Mouse (Mus musculus) T-helper 17 cell (primary cell): ENCODE measurements at regions not wholly inside any gene's neighbourhood (a gene's known extent, or its start where the extent isn't known, plus 50 kb on each side); places are given as distances from the start of the nearest gene placed in this dataset.

Source experiments
- in situ Hi-C, 2 experiments: fragments of 300-600 bp; cut with MboI, MseI; formaldehyde crosslinking; loops; 1 replicate in 1 of 2; 2 replicates in 1 of 2; pipeline ENCODE4 v1.15.1; 2025; ENCODE audit warnings: high pct_unique_total_duplicates in 2 of 2

GRCm38 (mm10) chr19:59646231-59646630 lies 188.1 kb downstream of the Emx2 start:
- in situ Hi-C loops, result no loop called here

- in situ Hi-C loops, result no loop called here
Observed at GRCm38 (mm10) chr19:59646656-59647055, 188.5 kb downstream of the Emx2 start.

GRCm38 (mm10) chr19:59649421-59649820 lies 191.2 kb downstream of the Emx2 start:
- in situ Hi-C loops, result no loop called here

- in situ Hi-C loops, result no loop called here
Observed at GRCm38 (mm10) chr19:59650611-59651329, 192.6 kb downstream of the Emx2 start.

GRCm38 (mm10) chr19:59653631-59654367 lies 195.6 kb downstream of the Emx2 start:
- in situ Hi-C loops, result no loop called here

- in situ Hi-C loops, result no loop called here
Observed at GRCm38 (mm10) chr19:59655321-59655720, 197.1 kb downstream of the Emx2 start.

- in situ Hi-C loops, result no loop called here
Observed at GRCm38 (mm10) chr19:59669793-59670192, 211.6 kb downstream of the Emx2 start.

DNA sequence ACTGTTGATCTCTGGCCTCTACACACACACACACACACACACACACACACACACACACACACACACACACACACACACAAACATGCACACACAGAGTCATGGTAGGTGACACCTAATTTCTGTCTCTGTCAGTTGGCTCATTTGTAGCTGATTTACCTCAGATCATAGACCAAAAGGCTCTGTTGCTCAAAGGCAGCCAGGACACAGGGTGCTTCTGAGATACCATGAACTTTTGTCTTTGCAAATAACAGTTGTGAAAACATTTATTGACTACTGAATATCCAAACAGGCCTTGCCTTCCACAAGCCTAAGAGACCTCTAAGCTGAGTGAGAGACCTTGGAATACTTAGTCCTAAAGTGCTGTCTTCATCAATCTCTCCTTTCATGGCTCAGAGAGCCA lies 215.4 kb downstream of the Emx2 start:
- in situ Hi-C loops, result no loop called here

DNA sequence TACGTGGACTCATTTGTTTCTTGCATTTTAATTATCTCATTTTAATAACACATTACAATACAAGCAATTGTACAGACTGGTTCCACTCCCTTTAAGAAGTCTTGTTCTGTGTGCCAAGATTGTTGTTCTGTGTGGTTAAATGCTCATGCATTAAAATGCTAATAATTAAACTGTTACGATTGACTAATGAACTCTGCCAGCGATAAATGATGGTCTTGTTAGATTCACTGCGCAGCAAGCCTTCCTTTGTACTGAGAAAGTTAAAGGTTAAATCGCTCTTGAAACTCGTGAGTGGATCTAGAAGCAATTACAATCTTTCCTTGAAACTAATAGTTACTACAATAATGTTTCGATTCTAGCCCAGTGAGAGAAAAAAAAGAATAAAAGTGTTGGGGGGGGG lies 221.0 kb downstream of the Emx2 start:
- in situ Hi-C loops, result no loop called here

DNA sequence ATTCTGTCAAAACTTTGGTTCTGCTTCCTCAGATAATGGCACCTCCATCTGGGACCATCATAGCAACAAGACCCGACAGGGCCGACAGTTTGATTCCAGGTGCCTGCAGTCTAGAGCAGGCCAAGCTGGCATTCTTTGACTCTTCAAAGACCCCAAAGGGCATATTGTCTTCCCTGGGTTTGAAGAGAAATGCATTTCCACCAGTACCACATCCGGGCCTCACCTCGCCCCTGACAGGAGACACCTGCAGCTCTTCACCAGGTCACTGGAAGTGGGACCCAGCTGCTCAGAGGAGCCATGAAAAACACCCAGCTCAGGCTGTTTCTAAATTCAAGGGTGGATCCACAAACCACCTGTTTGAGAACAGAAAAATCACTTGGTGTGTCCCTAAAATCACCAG lies 222.2 kb downstream of the Emx2 start:
- in situ Hi-C loops, result no loop called here

DNA sequence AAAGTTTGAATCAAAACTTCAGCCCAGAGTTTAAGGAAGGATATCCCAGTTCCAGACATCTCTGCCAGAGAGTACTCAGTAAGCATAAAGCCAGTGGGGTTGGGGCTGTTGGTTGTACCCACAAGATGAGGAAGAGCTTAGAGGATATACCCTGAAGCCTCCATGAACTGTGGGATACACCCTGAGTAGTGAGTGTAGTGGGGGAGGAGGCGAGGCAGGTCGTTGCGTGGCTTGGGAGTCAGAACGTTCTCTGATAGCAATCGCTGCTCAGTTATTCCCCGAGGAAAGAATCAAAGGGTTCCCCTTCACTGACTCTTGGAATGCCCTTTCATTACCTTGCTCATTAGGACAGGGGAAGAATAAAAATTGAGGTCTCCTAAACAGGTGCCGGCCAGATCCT lies 226.1 kb downstream of the Emx2 start:
- in situ Hi-C loops, result no loop called here

GRCm38 (mm10) chr19:59685826-59686717 lies 227.9 kb downstream of the Emx2 start:
- in situ Hi-C loops, result no loop called here

GRCm38 (mm10) chr19:59687206-59687605 lies 229.0 kb downstream of the Emx2 start:
- in situ Hi-C loops, result no loop called here

GRCm38 (mm10) chr19:59687681-59688080 lies 229.5 kb downstream of the Emx2 start:
- in situ Hi-C loops, result no loop called here

DNA sequence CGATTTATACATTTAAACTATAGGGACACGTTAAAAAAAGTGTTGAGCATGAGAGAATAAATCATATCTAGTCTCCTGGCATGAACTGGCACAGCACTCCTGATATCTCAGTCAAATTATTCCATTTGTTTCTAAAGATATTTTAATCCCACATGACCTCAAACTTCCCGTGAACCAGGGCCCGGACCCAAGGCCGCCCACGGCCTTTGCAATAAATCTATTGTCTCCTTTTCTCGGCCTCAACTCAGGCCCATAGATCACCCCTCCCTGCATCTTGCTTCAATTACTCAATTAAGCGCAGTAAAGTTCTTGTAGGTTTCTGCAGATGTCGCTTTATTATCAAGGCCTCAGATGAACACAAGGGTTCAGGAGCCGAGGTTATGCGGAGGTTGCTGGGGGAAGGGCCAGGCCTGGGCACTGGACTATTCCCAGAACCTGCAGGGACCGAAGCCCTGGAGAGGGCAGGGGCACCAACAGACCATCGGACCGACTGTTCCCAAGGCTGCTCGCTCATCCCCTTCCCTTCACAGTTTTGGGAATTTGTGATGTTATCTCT lies 233.4 kb downstream of the Emx2 start:
- in situ Hi-C loops, result loop anchor here in 1 of 2 experiments (10.0 kb wide), 1 partner anchor 63 kb away; no protein-coding TSS in a partner anchor

DNA sequence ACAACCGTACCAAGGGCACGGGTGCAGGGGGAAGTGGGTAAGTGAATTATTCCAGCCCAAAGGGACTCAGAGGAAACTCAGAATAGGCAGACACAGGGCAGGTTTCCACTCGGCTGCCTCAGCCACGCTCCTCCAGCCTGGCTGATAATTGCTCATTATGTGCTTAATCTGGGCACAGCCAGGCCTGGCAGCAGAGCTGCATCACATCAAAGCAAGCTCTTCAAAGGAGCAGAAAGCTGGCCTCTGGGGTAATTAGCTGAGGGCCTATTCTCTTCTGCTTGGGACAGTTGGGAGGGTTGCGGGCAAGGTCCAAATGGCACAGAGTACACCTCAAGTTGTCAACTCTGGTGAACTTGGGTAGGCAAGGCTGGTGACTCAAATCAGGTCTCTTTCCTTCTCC lies 239.5 kb downstream of the Emx2 start:
- in situ Hi-C loops, result loop anchor here in 1 of 2 experiments (10.0 kb wide), 1 partner anchor 57 kb away; no protein-coding TSS in a partner anchor

GRCm38 (mm10) chr19:59700187-59700586 lies 242.0 kb downstream of the Emx2 start:
- in situ Hi-C loops, result no loop called here

DNA sequence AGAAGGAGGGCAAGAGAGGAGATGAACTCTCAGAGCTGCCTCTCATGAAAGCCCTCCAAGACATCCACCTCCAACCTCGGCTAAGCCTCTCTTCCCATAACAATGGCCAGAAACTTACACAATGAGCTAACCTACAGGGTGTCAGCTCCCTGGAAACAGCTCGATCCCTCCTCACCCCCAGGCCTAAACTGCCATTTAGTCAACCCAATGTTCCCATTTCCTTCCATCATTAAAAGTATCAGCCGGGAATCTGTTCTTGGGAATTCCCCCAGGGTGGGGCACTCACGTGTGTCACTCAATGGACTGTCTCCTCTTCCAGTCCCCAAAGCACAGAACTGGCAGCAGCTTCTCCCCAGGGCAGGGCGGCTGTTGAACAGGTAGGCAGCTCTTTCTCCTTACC lies 236.3 kb downstream of the Rab11fip2 start:
- in situ Hi-C loops, result no loop called here

GRCm38 (mm10) chr19:59709180-59709579 lies 234.3 kb downstream of the Rab11fip2 start:
- in situ Hi-C loops, result no loop called here

DNA sequence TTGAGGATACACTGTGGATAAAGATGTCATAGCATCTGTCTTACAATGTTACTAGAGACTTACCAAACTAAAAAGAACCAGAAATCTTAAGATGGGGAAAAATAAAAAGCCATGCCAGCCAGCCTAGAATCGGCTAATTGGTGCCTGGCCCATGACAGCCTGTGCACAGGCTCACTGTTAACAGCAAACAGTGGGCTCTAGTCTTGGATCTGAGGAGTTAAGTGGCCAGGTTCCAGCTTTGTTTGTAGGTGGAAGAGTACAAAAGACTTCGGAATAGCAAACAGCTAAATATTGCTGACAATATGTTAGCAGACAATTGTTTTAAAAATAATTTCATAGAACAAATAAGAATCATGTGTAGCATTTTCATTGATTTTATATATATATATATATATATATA lies 228.4 kb downstream of the Rab11fip2 start:
- in situ Hi-C loops, result no loop called here

DNA sequence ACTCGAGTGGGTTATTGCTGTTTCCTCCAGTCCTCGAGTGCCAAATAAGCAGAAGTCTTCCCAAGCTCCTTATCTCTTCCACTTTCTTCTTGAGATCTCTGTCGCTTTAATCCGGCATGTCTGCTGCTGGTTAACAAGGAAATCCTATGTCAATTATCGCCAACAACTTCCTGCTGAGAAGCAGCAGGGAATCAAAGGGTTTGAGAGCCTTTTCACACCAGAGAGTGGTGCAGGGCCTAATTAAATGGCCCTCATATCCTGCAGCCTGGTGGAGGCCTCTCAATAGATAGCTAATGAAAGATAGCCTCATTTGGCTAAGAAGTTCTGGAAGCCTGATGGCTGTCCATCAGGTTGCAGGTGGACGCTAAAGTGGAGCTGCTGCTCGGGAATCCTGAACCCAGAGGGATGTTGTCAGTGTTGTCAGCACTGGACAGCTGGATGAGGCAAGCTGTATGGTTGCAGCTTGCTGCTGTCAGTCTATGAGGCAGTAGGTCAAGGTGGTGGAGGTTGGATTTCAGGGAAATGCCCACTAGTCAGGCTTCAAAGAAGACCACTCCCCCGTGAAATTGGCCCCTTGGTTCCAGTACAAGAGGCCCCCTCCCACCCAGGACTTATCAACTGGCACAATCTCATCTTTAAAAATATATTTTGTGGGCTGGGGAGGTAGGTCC lies 225.5 kb downstream of the Rab11fip2 start:
- in situ Hi-C loops, result no loop called here
